Mouse (Mus musculus) frontal cortex, adult (tissue): Measurements from ENCODE around the gene 1110032F04Rik.
A peak's percentile ranks its signal among the peaks of the same experiment; 100 is the strongest.
"Not testable (repeated sequence)": the region's sequence is repeated elsewhere in the genome, so short reads cannot be mapped to it uniquely, and the experiment has no call there.

ENCODE experiments used
- ATAC-seq: cut with Nextera tagmentation; 2 replicates; pipeline ENCODE4 v1.9.2; 2017; ENCODE audit warnings: mild to moderate bottlenecking, moderate library complexity, mixed read lengths; ENCODE audit not compliant: low TSS enrichment

The 1110032F04Rik gene

GRCm38 (mm10) chr3:68869211-68869690 lies at the start of gene 1110032F04Rik:
Gene 1110032F04Rik (plus strand): TSS chr3:68869586.
- peak; percentile 72 for ATAC-seq

DNA sequence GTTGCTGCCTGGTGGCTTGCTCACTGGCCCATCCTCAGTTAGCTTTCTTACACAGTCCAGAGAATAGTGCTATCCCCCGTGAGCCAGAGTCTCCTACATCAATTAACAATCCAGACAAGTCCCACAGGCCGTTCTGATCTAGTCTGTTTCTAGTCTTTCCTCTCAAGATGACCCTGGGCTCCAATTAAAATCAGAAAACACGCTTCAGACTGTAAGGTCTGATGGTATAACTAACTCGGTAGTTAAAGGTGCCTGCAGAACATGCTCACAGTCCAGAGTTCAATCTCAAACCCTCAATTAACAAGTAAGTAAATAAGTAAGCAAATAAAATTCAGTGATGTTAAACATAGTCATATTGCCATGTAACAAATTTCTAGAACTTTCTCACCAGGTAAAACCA lies 48.0 kb upstream of the 1110032F04Rik start:
- ATAC-seq, result no peak

DNA sequence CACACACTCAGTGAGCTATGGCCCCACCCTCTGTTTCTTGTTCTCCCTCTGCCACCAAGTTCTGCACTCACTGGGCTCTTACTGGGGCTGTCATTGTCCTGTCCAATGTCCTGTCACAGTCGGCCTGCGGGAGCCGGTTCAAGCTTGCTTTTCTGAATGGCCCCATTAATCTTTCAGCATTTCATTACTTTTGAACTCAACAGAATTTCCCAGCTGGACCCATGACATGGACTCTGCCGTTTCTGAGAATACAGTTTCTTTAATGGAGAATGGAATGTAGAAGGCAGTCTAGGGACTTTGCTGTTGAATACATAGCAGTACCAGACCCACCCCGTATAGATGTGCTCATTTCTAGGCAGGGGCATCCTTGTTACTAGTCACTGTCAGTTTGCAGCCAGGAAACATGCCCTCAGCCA lies 47.5 kb upstream of the 1110032F04Rik start:
- ATAC-seq, result peak; percentile 64; the same call in 1 of the 2 replicates

DNA sequence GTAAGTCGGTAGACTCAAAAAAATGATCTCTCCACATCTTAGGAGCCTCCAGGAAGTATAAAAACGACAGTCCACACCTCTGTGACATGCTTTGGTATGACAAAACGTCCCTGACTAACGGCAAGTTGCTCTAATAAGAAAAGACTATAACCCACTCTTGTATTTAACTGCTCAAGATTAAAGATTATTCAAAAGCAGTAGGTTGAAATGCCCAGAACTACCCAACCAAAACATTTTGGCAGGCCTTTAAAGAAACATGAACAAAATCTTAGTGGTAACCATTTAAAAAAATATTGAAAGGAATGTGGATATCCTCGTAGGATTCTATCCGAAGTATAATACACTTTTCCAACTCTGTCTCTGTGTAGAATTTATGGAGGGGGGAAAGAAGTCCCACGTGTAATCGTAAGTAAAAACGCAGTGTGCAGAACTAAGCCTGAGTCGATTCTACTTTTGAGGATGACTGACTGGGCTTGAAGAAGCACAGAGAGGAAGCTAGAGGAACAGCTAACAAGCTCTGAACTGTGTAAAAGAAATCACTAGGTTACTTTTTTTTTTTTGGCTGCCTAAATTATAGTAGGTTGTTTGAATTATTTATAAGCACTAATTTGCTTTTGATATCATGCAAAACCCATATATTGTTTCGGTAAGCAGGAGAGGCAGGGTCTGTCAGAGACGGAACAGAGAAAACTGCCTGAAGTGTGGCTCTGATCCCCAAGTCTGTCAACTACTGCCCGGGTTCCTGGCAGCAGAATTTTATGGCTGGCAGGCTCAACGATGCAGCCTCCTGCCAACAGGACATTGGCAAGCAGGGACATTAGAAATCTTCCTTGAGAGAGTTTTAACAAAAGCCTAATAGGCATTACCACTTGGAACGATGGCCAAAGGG lies 45.3 kb upstream of the 1110032F04Rik start:
- peak; percentile 50; the same call in 1 of the 2 replicates for ATAC-seq

- no peak for ATAC-seq
Observed at GRCm38 (mm10) chr3:68824765-68825090, 44.7 kb upstream of the 1110032F04Rik start.

DNA sequence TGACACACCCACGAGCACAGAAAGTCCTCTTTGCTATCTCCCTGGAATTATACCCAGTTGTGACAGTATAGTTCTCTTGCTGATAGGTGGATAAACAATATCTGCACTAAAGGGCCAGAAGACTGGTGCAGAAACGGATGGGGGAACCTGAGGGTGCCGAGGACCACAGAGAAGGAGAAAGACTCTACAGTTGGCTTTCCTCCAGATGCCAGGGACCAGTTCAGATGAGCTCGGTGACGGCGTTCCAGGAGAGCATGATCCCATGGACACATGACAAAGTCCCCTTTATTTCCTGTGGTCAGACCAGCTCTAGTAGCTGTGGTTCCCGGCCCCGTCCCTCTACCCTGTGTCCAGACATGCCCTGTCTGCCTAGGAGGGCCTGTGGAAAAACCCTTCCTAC lies 44.2 kb upstream of the 1110032F04Rik start:
- no peak for ATAC-seq

DNA sequence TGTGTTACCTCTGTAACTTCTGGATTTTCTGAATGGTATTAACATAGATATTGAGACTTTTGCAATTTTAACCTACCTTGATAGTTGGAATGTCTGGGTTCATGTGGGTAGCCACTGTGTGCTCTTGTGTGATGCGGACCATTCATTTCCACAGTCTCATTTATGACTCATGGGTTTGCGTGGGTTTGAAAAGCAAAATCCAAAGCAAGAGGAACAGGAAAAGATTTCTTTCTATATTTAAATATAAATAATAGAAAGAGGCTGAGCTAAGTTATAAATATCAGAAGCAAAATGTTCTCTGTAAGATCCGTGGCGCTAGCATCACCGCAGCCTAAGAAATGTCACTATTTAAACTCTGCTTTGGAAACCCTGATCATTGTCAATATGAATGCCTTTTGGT lies 41.7 kb upstream of the 1110032F04Rik start:
- ATAC-seq, result peak; percentile 90

DNA sequence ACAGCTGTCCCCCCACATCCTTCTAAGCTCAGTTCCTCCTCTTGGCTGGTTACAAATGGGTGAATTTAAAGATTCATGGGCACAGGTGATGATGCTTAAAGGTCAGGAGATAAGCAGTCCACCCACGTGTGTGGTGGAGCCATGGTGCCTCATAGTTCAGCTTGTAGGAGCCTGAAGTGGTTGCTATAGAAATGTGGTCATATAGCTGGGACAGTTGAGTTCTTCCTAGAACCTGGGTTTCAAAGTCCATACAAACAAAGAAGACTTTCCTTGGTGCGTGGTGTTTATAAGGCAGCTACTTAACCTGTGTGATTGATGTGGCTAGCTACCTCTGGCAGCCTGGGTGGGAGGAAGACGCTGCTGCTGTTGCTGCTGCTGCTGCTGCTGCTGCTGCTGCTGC lies 39.4 kb upstream of the 1110032F04Rik start:
- ATAC-seq, result no peak

DNA sequence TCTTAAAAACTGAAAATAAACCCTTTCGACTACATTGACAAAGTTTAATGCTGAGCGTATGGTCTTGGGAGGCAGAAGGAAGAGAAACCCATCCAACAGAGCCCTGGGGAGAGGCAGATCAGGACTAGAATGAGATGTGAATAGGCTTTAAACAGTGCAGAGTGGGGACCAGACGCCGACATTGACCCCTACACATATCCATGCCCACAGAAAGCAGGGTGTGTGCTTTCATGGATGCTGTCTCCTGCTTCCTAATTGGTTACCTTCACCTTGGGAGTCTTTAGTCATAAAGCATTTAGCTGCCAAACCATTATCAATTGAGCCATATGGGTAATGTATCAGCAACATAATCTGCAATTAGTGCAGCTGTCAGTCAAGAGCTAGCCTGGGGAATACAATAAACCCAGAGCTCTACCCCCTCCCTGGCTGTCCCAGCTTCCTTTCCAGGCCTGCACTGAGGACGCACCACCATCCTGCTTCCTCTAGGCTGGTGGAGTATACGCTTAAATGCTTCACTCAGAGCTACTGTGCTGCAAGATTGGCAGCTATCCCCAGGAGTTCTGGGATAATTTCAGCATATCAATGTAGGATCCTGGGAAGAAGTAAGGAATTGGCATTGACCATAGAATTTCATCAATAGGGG lies 32.4 kb upstream of the 1110032F04Rik start:
- no peak for ATAC-seq

- ATAC-seq, result peak; percentile 82
Observed at GRCm38 (mm10) chr3:68840206-68840605, 29.2 kb upstream of the 1110032F04Rik start.

DNA sequence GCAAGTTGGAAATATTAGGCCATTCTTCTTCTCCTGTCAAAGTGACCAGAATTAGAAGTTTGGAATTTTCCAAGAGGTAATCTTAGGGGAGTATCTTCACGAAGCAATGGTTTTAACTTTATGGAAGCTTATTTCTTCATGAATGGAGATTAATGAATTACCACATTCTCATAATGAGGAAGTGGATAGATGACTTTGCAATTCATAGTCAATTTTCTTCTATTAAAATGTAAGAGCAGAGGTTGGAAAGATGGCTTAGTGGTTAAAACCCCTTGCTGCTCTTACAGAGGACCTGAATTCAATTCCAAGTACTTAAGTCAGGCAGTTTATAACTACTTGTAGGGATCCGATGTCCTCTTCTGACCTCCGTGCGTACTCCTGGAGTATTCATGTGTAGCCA lies 25.4 kb upstream of the 1110032F04Rik start:
- no peak for ATAC-seq

- ATAC-seq, result no peak
Observed at GRCm38 (mm10) chr3:68848323-68848722, 21.1 kb upstream of the 1110032F04Rik start.

DNA sequence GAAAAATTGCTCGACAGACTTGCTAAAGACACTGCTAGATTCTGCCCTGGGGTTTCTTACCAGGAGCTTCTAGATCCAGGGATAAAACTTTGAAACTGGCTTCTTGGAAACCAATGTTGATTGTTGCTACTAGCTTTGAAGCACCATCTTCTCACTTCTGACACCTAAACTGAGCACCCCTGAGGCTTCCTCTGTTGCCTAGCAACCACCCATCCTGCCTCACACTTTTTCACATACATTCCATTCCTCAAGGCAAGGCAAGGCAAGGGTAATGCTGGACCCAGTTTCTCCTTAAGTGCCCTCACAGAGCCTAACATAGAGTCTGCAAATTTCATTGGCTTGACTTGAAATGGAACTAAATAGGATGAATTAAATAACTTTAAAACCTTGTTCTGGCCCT lies 17.0 kb upstream of the 1110032F04Rik start:
- ATAC-seq, result peak; percentile 87

DNA sequence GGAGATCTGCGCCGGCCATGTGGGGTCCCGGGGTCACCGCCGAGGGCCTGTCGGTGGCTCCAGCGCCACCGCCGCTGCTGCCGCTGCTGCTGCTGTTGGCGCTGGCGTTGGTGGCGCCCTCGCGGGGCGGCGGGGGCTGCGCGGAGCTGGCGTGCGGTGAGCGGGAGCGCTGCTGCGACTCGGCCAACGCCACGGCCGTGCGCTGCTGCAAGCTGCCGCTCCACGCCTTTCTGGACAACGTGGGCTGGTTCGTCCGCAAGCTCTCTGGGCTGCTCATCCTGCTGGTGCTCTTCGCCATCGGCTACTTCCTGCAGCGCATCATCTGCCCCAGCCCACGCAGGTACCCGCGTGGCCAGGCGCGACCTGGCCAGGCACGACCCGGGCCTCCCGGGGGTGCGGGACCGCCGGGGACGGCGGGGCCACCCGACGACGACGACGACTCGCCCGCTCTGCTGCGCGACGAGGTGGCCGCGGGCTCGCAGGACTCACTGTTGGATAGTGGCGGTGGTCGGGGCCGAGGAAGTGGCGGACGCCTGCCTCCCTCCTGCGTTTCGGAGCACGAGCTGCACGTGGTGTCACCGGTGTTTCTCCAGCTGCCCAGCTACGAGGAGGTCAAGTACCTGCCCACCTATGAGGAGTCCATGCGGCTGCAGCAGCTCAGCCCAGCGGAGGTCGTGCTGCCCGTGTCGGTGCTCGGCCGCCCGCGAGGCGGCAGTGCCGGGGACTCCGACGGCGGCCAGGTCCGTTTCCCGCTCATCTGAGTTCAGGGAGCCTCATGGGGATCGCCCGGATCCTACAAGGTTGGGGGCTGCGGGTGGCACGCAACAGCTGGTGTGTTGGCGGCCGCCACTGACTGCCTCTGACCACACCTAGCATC lies 543 bp downstream of the 1110032F04Rik start:
- peak; percentile 60 for ATAC-seq

DNA sequence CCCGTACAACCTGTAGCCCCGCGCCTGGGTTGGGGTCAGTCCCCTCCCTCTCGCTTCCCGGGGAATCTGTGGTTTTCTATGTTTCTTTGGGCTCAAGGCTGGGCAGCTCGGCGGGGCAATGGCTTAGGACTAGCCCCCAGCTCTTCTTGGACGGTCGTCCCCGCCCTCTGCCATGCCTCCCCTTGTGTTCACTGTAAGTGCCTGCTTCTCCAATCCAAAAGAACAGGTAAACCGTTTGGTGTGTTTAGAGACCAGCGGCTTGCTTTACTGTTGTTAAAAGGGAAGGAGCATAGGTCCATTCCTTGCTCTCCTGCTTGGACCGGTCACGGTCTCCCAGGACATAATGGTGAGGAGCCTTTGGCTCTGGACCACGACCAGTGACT lies 1.2 kb downstream of the 1110032F04Rik start:
- ATAC-seq, result no peak; the same call in none of the 2 replicates

DNA sequence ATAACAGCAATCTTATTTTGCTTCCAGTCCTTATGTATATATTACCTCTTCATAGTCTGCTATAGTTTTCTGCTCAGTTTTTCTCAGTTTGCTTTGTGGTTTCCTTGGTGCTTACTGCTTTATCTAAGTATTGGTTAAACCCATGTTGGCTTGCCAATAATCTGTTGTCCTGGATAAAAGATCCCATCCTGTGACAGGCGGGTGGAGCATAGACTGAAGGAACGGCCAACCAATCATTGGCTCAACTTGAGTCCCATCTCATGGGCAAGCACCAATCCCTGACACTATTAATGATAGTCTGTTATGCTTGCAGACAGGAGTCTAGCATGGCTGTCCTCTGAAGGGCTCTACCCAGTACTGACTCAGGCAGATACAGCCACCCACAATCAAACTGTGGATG lies 4.7 kb downstream of the 1110032F04Rik start:
- ATAC-seq, result no peak

- no peak for ATAC-seq
Observed at GRCm38 (mm10) chr3:68886845-68887244, 17.5 kb downstream of the 1110032F04Rik start.

- ATAC-seq, result no peak
Observed at GRCm38 (mm10) chr3:68895426-68895825, 26.0 kb downstream of the 1110032F04Rik start.

DNA sequence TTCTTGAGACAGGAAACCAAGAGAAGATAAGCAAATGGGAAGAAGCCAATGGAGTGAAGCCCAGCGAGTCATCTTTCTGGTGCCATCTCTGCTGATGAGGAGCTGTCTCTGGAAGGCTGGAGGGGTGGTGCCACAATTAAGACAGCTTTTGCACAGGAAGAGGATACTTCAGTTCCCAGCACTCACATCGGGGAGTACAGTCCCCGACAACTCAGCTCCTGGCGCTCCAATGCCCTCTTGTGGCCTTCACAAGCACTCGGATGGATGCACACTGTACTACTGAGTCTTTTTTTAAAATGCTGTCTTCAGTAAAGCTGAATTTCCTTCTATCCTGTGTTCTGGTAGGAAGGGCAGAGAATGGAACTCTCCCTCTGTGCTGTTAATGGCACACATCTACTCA lies 27.8 kb downstream of the 1110032F04Rik start:
- no peak for ATAC-seq

- not testable (repeated sequence) for ATAC-seq
Observed at GRCm38 (mm10) chr3:68902636-68903035, 33.2 kb downstream of the 1110032F04Rik start.

GRCm38 (mm10) chr3:68904902-68905778 lies 35.8 kb downstream of the 1110032F04Rik start:
- peak; percentile 85 for ATAC-seq
